Mouse (Mus musculus) hindbrain, embryonic 16.5 days (tissue): Measurements from ENCODE around the gene Nupl1. TPM values are rescaled to one million over a fixed set of nuclear protein-coding genes. Genes with fewer than 3 reads are reported as not detected.

ENCODE experiments used
- ATAC-seq: fragments of 200-750 bp; cut with Nextera tagmentation; 2 replicates; pipeline ENCODE4 v1.8.0; 2017; ENCODE audit warnings: moderate TSS enrichment, moderate library complexity
- H3K27ac ChIP-seq: fragments of 300-500 bp; sonication (generic); 2 replicates; pipeline ENCODE4 v1.5.1; 2014; ENCODE audit warnings: low read depth, mild to moderate bottlenecking, control low read depth, low read length, moderate library complexity
- H3K27me3 ChIP-seq: fragments of 300-500 bp; sonication (generic); replicated peaks from 2 replicates; pipeline ENCODE4 v1.6.1; 2014; ENCODE audit warnings: low read length; ENCODE audit not compliant: control insufficient read depth, insufficient read depth
- H3K36me3 ChIP-seq: fragments of 300-500 bp; sonication (generic); 2 replicates; pipeline ENCODE4 v1.6.1; 2014; ENCODE audit warnings: mild to moderate bottlenecking, low read length, moderate library complexity, mixed read lengths; ENCODE audit not compliant: control insufficient read depth, insufficient read depth
- H3K4me1 ChIP-seq: fragments of 300-500 bp; sonication (generic); 2 replicates; pipeline ENCODE4 v1.6.1; 2014; ENCODE audit warnings: low read depth, low read length; ENCODE audit not compliant: control insufficient read depth, insufficient read depth
- H3K4me2 ChIP-seq: fragments of 300-500 bp; sonication (generic); 2 replicates; pipeline ENCODE4 v1.6.1; 2014; ENCODE audit warnings: mild to moderate bottlenecking, low read length, control low read depth, moderate library complexity
- H3K4me3 ChIP-seq: fragments of 300-500 bp; sonication (generic); 2 replicates; pipeline ENCODE4 v1.5.1; 2014; ENCODE audit warnings: mild to moderate bottlenecking, low read length, control low read depth, moderate library complexity
- H3K9ac ChIP-seq: fragments of 300-500 bp; sonication (generic); 2 replicates; pipeline ENCODE4 v1.6.1; 2014; ENCODE audit warnings: low read depth, mild to moderate bottlenecking, control low read depth, low read length, moderate library complexity
- H3K9me3 ChIP-seq: fragments of 300-500 bp; sonication (generic); 2 replicates; pipeline ENCODE4 v1.6.1; 2014; ENCODE audit warnings: mild to moderate bottlenecking, low read length, moderate library complexity; ENCODE audit not compliant: control insufficient read depth
- WGBS: fragments of 180-500 bp; shearing (Covaris S2); extraction: QIAGEN DNeasy Blood & Tissue Kit; methylation state at CpG from one replicate; pipeline ENCODE4 v1.1.7; 2014; 5-methylcytosine and 5-hydroxymethylcytosine counted together
- microRNA counts: library from miRNA; unstranded; fragments of <30 nt; microRNA quantifications from one replicate; lab custom pipeline; 2016
- microRNA-seq: library from miRNA; unstranded; fragments of <30 nt; microRNA quantifications from one replicate; pipeline ENCODE4, GENCODE M21; 2017
- polyA plus RNA-seq: library from polyadenylated mRNA; unstranded; fragments of >200 nt; fragmentation: Nextera tagmentation; extraction: Ambion mirVana; gene quantifications from 2 replicates; pipeline ENCODE4 v1.2.1, GENCODE M21; 2015

Gene Nupl1
- polyA plus RNA-seq, 1 experiment from 2014 or later, result 0.11 TPM

DNA sequence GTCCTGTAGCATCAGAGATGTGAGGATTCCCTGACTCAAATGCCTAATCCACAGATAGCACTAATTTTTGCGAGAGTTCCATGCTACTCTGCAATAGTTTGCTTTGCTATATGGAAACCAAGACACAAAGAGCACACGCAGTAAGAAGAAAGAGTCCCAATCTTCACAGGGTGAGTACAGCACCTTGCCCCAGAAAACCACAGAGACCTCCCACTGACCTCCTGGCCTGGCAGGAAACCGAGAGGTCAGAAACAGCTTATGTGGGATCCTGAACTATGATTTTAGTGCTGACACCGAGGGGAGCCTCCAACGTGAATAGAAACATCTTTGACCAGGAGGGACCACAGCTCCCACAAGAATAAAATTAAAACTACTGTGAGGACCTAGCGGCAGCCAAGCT, 113.4 kb downstream of the Nupl1 start:
- Histone ChIP-seq H3K4me3 (no peak overlapping the region), H3K9me3 (no peaks in the 10 kb centered on the region), H3K36me3 (no peaks in the 10 kb centered on the region), H3K27ac (no peak overlapping the region), H3K4me2 (no peak overlapping the region), H3K27me3 (no peaks in the 10 kb centered on the region), H3K4me1 (no peaks in the 10 kb centered on the region), H3K9ac (no peak overlapping the region)
- 82% methylated on average over 6 of the region's 6 CpGs for WGBS
- no peak for ATAC-seq

DNA sequence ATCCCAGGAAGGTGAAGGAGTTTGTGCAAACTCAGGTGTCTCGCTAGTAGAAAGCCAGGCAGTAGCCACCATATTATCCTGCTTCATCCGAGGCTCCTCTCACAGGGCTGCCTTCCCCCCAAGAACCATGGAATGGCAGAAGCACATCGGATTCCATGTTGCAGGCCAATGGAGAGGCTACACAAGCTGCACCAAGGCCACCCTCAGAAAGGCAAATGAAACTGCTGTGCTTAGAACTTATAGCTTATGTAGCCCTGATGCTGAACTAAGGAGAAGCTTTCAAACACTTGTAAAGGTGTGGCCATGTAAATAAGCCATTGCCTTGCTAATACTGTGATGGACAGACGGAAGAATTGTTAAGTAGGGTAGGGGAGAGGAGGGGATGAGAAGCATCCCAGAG, 115.4 kb downstream of the Nupl1 start:
- no peak overlapping the region for H3K4me3 ChIP-seq
- no peak for ATAC-seq
- H3K27me3 ChIP-seq, result no peaks in the 10 kb centered on the region
- no peaks in the 10 kb centered on the region for H3K9me3 ChIP-seq
- no peaks in the 10 kb centered on the region for H3K36me3 ChIP-seq
- no peaks in the 10 kb centered on the region for H3K4me1 ChIP-seq
- no peak overlapping the region for H3K4me2 ChIP-seq
- no peak overlapping the region for H3K9ac ChIP-seq
- 89% methylated on average over 4 of the region's 4 CpGs for WGBS
- H3K27ac ChIP-seq, result no peak overlapping the region

DNA sequence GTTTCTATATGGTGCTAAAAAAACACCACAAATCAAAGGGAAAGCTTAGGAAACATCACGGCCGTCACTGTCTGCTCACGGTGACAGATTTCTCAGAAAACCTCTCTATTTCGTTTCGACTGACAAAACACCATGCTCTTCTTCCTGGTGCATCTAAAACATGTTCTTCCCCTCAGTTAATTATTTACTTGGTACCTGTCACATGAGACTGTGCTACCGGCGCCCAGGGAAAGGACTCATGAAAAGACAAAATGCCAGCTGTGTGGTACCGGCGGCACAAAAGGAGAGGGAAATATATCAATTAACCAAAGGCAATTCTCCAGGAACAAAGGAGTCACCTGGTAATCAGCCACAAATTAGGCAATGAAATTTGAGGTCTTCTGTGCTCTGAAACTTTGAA, 116.5 kb downstream of the Nupl1 start:
- whole genome bisulfite sequencing, result 79% methylated on average over 9 of the region's 9 CpGs
- ATAC-seq, result no peak
- H3K4me2 ChIP-seq, result no peak overlapping the region

More for the DNA sequence above, 116.5 kb downstream of the Nupl1 start:
- Histone ChIP-seq H3K9ac (no peak overlapping the region), H3K9me3 (no peaks in the 10 kb centered on the region), H3K27me3 (no peaks in the 10 kb centered on the region), H3K36me3 (no peaks in the 10 kb centered on the region), H3K4me3 (no peak overlapping the region), H3K4me1 (no peaks in the 10 kb centered on the region), H3K27ac (no peak overlapping the region)

MicroRNA genes within 50 kb of the gene (microRNA counts, 519-probe panel; counts per million panel counts)
- not detected for microRNA mmu-miR-719 (lab: Ali Mortazavi, UCI)

Small RNA genes within 50 kb of the gene (microRNA-seq; reads per million reads assigned to microRNA genes)
- gene Mir719, result not detected

Other genes starting within 250 kb of the Nupl1 start
- gene Atp8a2, start 54.3 kb downstream of the Nupl1 start, polyA plus RNA-seq, result 44.2 and 45.6 TPM in 2 replicates
- gene Gm49336, start 76 bp upstream of the Nupl1 start, polyA plus RNA-seq, result 42.7 and 51.2 TPM in 2 replicates
- 55.5 and 62.0 TPM in 2 replicates for gene Mtmr6, start 13.8 kb upstream of the Nupl1 start, polyA plus RNA-seq
- 19.3 and 21.2 TPM in 2 replicates for gene Amer2, start 121.8 kb upstream of the Nupl1 start, polyA plus RNA-seq